ENCODE assay signal across 7 mouse cellular contexts in genomic region chr10:85829085-85829853, GRCm38 (mm10). TPM values are rescaled to one million over a fixed set of nuclear protein-coding genes. Genes with fewer than 3 reads are reported as not detected.
DNase-seq lines count a peak whose midpoint lies in the region; ATAC-seq lines count a peak whose summit lies in the region.
"Not testable (repeated sequence)": the region's sequence is repeated elsewhere in the genome, so short reads cannot be mapped to it uniquely, and the experiment has no call there.

Gene Pwp1 (plus strand): TSS chr10:85829494.

- not testable (repeated sequence) for H3K27me3 ChIP-seq in intestine, embryonic 16.5 days (replicated peaks; ENCODE audit: control insufficient read depth, insufficient read depth, low read length)

- intact Hi-C loops in left cerebral cortex, postnatal 36 days (cut with DNase I), result not testable (repeated sequence)

- not testable (repeated sequence) for H3K27ac ChIP-seq in intestine, embryonic 16.5 days (ENCODE audit: low read length)

- 3% methylated on average over 49 of the region's 49 CpGs for WGBS in intestine, embryonic 16.5 days

- peak within 1 kb of the TSS; percentile 75 for H3K4me2 ChIP-seq in intestine, embryonic 16.5 days (ENCODE audit: low read depth, low read length)

- H3K36me3 ChIP-seq in intestine, embryonic 16.5 days (ENCODE audit: control insufficient read depth, insufficient read depth, low read length), result not testable (repeated sequence)

- ATAC-seq in intestine, embryonic 16.5 days, result peak; percentile 89

- DNase-seq in adrenal gland, postnatal 10 days, result peak; percentile 46
- peak; percentile 63 for DNase-seq in embryo, embryonic 9.5 days (ENCODE audit: extremely low spot score)
- peak in 1 of 2 experiments; percentile 20 for DNase-seq in gastrocnemius, postnatal 4 days (ENCODE audit: low spot score in 2 of 2)
- DNase-seq in left cerebral cortex, postnatal 36 days (ENCODE audit: low spot score in 2 of 2), result peak; percentile 12 to 15
- DNase-seq in mesoderm, embryonic 11.5 days (ENCODE audit: low read depth, low spot score), result peak; percentile 62
- DNase-seq in right cerebral cortex, postnatal 36 days (ENCODE audit: low spot score in 2 of 2), result peak; percentile 3

- H3K9me3 ChIP-seq in intestine, embryonic 16.5 days (ENCODE audit: control insufficient read depth, low read length), result not testable (repeated sequence)

- H3K9ac ChIP-seq in intestine, embryonic 16.5 days (ENCODE audit: low read depth, low read length), result peak within 1 kb of the TSS; percentile 68

- H3K4me3 ChIP-seq in intestine, embryonic 16.5 days (ENCODE audit: low read length), result peak within 1 kb of the TSS; percentile 53

- not testable (repeated sequence) for H3K4me1 ChIP-seq in intestine, embryonic 16.5 days (ENCODE audit: control insufficient read depth, insufficient read depth, low read length)

RNA-seq across cellular contexts. Expression of gene Pwp1, which starts in this region (rescaled TPM):
- 10 to 100 TPM; 19.5 to 23.1 TPM for total RNA-seq in adrenal gland, postnatal 10 days (2021)
- 10 to 100 TPM; 22.3 to 22.7 TPM for total RNA-seq in gastrocnemius, postnatal 4 days (2021)
- 55.8 and 59.1 TPM in 2 replicates for polyA plus RNA-seq in intestine, embryonic 16.5 days (2015; fragmentation: Nextera tagmentation; extraction: Ambion mirVana)
- 10 to 100 TPM; 18.0 to 18.8 TPM for total RNA-seq in left cerebral cortex, postnatal 36 days (2021)
